Mouse (Mus musculus) hindbrain, embryonic 10.5 days (tissue): ENCODE measurements at regions not wholly inside any gene's neighbourhood (a gene's known extent, or its start where the extent isn't known, plus 50 kb on each side); places are given as distances from the start of the nearest gene placed in this dataset.

Source experiments
- DNase-seq: peaks from one replicate; pipeline ENCODE4 v3.0.0-alpha.2; 2017; ENCODE audit warnings: low spot score
- H3K27ac ChIP-seq: fragments of 300-500 bp; sonication (generic); 2 replicates; pipeline ENCODE4 v1.5.1; 2016; ENCODE audit warnings: mild to moderate bottlenecking, moderate library complexity
- H3K27me3 ChIP-seq: fragments of 300-500 bp; sonication (generic); 2 replicates; pipeline ENCODE4 v1.6.1; 2016; ENCODE audit warnings: mild to moderate bottlenecking; ENCODE audit not compliant: poor library complexity, insufficient read depth, severe bottlenecking
- H3K36me3 ChIP-seq: fragments of 300-500 bp; sonication (generic); 2 replicates; pipeline ENCODE4 v1.6.1; 2016; ENCODE audit warnings: mild to moderate bottlenecking, moderate library complexity
- H3K4me1 ChIP-seq: fragments of 300-500 bp; sonication (generic); replicated peaks from 2 replicates; pipeline ENCODE4 v1.6.1; 2016; ENCODE audit warnings: mild to moderate bottlenecking
- H3K4me3 ChIP-seq: fragments of 300-500 bp; sonication (generic); 2 replicates; pipeline ENCODE4 v1.5.1; 2016; ENCODE audit warnings: mild to moderate bottlenecking, moderate library complexity
- H3K9me3 ChIP-seq: fragments of 300-500 bp; sonication (generic); 2 replicates; pipeline ENCODE4 v1.6.1; 2016; ENCODE audit warnings: mild to moderate bottlenecking, moderate library complexity
- WGBS: fragments of 180-500 bp; shearing (Covaris S2); methylation state at CpG from one replicate; pipeline ENCODE4 v1.1.7; 2016; 5-methylcytosine and 5-hydroxymethylcytosine counted together

- Histone ChIP-seq H3K36me3 (no peaks in the 10 kb centered on the region), H3K4me1 (peaks cover 4% of the 10 kb centered on the region; the same call in 1 of the 2 replicates), H3K27ac (no peak overlapping the region), H3K27me3 (no peaks in the 10 kb centered on the region), H3K9me3 (no peaks in the 10 kb centered on the region), H3K4me3 (no peak overlapping the region)
- DNase-seq: no peak
- 90% methylated on average over 5 of the region's 5 CpGs for WGBS
Measured at GRCm38 (mm10) chr5:136632286-136632685, 60.7 kb upstream of the Myl10 start.

DNA sequence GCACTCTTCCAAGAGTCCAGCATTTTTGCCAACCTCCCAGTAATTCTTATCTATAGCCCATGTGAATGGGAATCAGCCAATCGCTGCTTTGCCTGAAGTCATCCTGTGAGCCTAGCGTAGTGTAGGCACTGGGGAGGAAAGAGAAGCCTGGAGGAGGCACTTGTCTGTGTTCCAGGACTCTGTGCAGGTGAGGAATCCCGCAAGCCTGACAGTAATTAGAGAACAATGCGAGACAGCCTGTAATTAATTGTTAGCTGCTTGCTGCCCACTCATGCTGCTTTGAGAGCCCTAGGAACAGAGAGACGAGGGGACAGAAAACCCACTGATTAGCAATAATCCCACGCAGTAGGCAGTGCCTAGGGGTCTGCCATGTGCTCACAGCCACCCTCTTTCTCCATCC is 59.0 kb upstream of the Myl10 start:
- H3K27me3 ChIP-seq: no peaks in the 10 kb centered on the region
- H3K36me3 ChIP-seq: no peaks in the 10 kb centered on the region
- peaks cover 12% of the 10 kb centered on the region for H3K4me1 ChIP-seq
- H3K4me3 ChIP-seq: no peak overlapping the region
- DNase-seq: no peak
- H3K27ac ChIP-seq: no peak overlapping the region
- WGBS: 82% methylated on average over 6 of the region's 6 CpGs
- H3K9me3 ChIP-seq: no peaks in the 10 kb centered on the region

DNA sequence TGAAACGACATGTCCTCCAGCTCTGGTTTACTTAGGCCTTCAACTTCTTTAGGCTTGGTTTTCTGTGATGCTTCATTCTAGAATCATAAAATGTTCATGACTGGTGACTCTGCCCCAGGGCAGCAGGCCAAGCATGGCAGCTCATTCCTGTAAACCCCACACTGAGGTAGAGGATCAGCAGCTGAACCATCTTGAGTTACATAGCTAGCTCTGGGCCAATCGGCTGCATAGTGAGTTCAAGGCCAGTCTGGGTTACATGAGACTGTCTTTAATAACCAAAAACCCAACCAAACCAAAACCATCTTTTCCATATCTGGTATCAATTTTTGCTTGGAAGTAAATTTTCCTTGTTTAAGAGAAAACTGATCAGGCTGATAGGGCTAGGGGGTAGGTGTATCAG is 57.8 kb upstream of the Myl10 start:
- 90% methylated on average over 2 of the region's 2 CpGs for WGBS
- H3K27ac ChIP-seq: no peak overlapping the region

DNA sequence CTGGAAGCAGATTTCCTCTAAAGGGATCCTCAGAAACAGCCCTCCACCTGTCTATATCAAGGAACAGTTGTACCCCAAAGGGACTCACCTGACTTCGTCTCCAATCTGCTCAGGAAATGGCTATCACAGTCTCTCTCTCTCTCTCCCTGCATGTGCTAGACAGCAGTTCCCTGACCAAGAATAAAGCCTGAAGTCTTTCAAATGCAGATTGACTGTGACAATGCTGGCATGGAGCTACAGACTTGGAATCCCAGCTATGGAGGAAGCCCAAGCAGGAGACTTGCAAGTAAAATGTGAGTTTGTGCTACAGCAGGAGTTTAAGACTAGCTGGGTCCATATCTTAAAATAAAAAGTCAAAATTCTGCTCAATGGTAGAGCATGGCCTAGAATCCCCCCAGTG is 56.5 kb upstream of the Myl10 start:
- 60% methylated on average over 1 of the region's 1 CpGs for WGBS
- Histone ChIP-seq H3K27ac (no peak overlapping the region), H3K9me3 (no peaks in the 10 kb centered on the region), H3K27me3 (no peaks in the 10 kb centered on the region), H3K4me1 (peaks cover 12% of the 10 kb centered on the region), H3K36me3 (no peaks in the 10 kb centered on the region), H3K4me3 (no peak overlapping the region)
- DNase-seq: no peak

More for the DNA sequence above, 57.8 kb upstream of the Myl10 start:
- Histone ChIP-seq H3K36me3 (no peaks in the 10 kb centered on the region), H3K4me3 (no peak overlapping the region), H3K4me1 (peaks cover 12% of the 10 kb centered on the region), H3K27me3 (no peaks in the 10 kb centered on the region), H3K9me3 (no peaks in the 10 kb centered on the region)
- DNase-seq: no peak

DNA sequence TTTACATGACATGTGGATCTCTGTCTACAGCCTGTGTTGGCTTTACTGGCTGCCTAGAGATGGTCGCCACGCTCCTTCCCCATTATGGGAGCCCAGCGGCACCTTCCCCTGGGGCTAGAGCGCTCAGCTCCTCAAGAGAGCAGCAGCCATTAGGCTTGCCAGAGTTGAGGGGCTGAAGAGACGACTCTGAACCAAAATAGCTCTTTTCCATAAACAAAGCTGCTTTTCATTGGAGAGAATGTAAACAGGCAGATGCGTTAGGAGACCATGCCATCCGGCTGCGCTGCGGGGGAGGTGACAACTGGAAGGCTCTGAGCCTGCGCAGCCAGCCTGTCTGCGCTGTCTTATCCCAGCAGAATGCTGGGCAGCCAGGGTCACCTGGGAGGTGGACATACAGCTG is 55.1 kb upstream of the Myl10 start:
- Histone ChIP-seq H3K27ac (no peak overlapping the region), H3K9me3 (no peaks in the 10 kb centered on the region), H3K27me3 (peaks cover 5% of the 10 kb centered on the region; the same call in 1 of the 2 replicates), H3K4me3 (no peak overlapping the region), H3K36me3 (no peaks in the 10 kb centered on the region), H3K4me1 (peaks cover 12% of the 10 kb centered on the region)
- no peak for DNase-seq
- 67% methylated on average over 11 of the region's 11 CpGs for WGBS

- no peaks in the 10 kb centered on the region for H3K36me3 ChIP-seq
- H3K4me1 ChIP-seq: peaks cover 12% of the 10 kb centered on the region
- no peak overlapping the region for H3K27ac ChIP-seq
- H3K27me3 ChIP-seq: peaks cover 5% of the 10 kb centered on the region; the same call in 1 of the 2 replicates
- DNase-seq: no peak
- no peak overlapping the region for H3K4me3 ChIP-seq
- no peaks in the 10 kb centered on the region for H3K9me3 ChIP-seq
- WGBS: 81% methylated on average over 5 of the region's 5 CpGs
Measured at GRCm38 (mm10) chr5:136640871-136641619, 51.9 kb upstream of the Myl10 start.

- Histone ChIP-seq H3K9me3 (no peaks in the 10 kb centered on the region), H3K27me3 (peaks cover 5% of the 10 kb centered on the region; the same call in 1 of the 2 replicates), H3K36me3 (no peaks in the 10 kb centered on the region), H3K27ac (no peak overlapping the region), H3K4me3 (no peak overlapping the region), H3K4me1 (peaks cover 8% of the 10 kb centered on the region)
- DNase-seq: no peak
- WGBS: 85% methylated on average over 13 of the region's 13 CpGs
Measured at GRCm38 (mm10) chr5:136642208-136642607, 50.7 kb upstream of the Myl10 start.
